Mouse (Mus musculus): ENCODE measurements around the gene Zcwpw1.

- no peak for TF ChIP-seq USF1 (IDR thresholded peaks at IDR 0.05; ENCODE audit: low read depth)
- TF ChIP-seq POLR2A (IDR thresholded peaks at IDR 0.05; ENCODE audit: insufficient read length, low read depth), result no peak
Measured at GRCm38 (mm10) chr5:137755425-137755824, 32.2 kb upstream of the Zcwpw1 start.
